Mouse (Mus musculus) spleen, adult 2 months (tissue): ENCODE data around the gene D6Ertd527e.

Source experiments
- CTCF ChIP-seq: fragments of 200-500 bp; IDR thresholded peaks from 2 replicates; pipeline ENCODE4 v1.5.1; 2011; ENCODE audit warnings: mild to moderate bottlenecking, inconsistent platforms; ENCODE audit not compliant: insufficient read depth, insufficient read length, insufficient replicate concordance; ENCODE audit errors: extremely low read depth
- POLR2A ChIP-seq: fragments of 200-500 bp; IDR thresholded peaks from 2 replicates; pipeline ENCODE4 v1.6.1; 2011; ENCODE audit warnings: low read depth, low read length, inconsistent platforms

DNA sequence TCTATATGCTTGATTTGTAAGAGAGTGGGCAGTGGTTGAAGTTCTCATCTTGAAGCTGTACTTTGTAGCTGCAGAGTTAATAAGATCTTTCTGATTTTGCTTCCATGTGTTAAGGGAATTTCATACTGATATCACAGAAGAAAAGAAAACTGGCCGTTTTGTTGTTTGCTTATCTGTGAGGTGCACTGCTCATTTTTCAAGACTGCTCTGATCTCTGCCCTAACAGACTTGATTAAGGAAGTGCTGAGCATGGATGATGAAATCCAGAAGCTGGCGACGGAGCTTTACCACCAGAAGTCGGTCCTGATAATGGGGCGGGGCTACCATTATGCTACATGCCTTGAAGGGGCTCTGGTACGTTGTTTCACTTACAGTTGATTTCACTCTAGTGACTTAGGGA, 19.5 kb upstream of the D6Ertd527e start:
- TF ChIP-seq POLR2A (no peak), CTCF (no peak)
